Mouse (Mus musculus) G1E-ER4 (cell line): Measurements from ENCODE around the gene Izumo1r. TPM values are rescaled to one million over a fixed set of nuclear protein-coding genes. Genes with fewer than 3 reads are reported as not detected.

ENCODE experiments used
- GATA1 ChIP-seq: IDR thresholded peaks from one replicate; pipeline ENCODE4 v1.8.0; 2012; ENCODE audit warnings: low read length, inconsistent platforms
- polyA plus RNA-seq: library from polyadenylated mRNA; stranded (reverse); fragments of >175 nt; gene quantifications from 2 replicates; pipeline ENCODE4 v1.2.3, GENCODE M21; 2012

The Izumo1r gene
- polyA plus RNA-seq, 1 experiment, result not detected

DNA sequence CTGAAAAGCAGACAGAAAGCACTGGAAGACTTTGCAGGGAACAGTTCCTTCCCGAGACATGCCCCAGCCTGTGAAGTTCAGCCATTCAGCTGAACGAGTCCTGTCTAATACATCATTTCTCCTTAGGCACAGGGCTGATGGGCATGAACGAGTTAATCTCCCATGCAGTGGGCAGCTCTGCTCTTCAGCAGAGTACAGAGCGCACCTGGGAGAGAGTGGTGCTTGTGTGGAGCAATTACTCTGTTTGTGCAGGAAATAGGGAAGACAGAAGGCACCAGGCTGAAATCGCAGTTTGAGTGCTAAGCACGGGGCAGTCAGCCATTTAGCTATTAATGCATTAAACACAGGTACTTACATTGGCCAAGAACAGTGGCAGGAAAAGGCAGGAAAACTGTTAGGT is 15.1 kb downstream of the Izumo1r start:
- TF ChIP-seq GATA1, result no peak

GRCm38 (mm10) chr9:14887787-14888382 is 15.9 kb downstream of the Izumo1r start:
- TF ChIP-seq GATA1, result no peak

DNA sequence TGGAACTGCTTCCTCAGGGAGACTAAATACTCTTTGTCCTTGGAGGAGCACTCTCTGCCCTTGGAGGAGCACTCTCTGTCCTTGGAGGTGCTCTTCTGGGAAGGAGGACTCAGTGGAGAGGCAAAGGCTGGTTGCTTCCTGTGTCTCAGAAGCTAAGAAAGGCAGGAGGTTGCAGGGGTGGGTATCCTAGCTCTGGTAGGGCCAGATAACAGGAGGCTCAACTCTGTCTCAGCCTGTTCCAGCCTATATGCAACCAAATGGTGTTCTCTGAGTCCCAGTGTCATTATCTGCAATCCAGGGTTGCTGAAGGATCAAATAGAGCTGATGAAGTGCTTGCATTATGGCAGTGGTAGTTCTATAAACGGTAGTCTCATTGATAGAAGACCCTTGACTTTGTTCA is 17.8 kb downstream of the Izumo1r start:
- TF ChIP-seq GATA1, result no peak

GRCm38 (mm10) chr9:14885151-14885550 is 18.6 kb downstream of the Izumo1r start:
- no peak for TF ChIP-seq GATA1

DNA sequence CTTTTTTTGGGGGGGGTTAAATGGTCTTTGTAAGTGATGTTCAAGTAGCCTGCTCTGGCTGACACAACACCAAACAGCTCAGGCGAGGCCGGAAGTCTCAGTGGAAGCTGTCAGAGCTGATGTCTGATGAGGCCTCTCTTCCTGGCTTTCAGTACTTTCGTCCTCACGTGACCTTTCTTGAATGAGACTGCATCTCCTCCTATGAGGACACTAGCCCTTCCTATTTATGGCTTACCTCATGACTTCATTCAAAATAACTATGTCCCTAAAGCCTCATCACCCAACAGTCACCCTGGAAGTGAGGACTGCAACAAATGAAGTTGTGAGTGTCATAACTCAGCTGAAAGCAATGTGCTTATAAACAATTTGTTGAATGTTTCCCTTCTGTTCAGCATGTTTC is 19.1 kb downstream of the Izumo1r start:
- TF ChIP-seq GATA1, result no peak

GRCm38 (mm10) chr9:14875743-14876507 is 27.8 kb downstream of the Izumo1r start:
- no peak for TF ChIP-seq GATA1

DNA sequence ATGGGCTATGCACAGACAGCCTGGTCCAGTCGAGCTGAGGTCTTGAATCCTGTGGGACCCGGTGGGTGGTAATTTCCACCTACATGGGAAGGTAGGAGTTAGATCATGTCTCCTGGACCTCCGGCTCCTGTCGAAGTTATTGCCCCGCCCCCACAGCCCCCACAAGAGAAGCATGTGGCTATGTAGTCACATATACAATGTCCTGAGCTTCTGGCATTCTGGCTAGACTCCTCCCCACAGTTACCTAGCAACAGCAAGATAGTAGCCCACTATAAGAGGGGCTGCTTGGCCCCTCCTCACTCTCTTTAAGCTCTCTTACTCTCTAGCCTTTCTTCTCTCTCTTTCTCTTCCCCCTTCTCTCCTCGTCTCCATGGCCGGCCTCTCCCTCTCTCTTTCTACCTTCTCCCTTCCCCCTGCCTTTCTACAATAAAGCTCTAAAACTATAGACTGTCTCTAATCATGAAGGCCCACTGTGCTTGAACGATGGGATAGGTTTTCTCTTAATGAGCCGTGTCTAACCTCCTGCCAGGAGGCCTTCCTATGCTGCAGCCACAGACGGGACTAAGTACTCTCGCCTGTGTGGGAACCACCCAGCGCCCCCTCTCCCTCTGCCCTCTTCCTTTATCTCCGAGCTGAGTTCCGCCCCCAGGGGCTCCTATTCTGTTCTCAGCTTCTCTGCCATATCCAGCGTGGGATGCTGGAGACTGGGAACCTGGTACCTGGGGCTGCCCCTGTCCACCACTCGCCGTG is 31.4 kb downstream of the Izumo1r start:
- TF ChIP-seq GATA1, result no peak

- no peak for TF ChIP-seq GATA1
These were observed 32.2 kb downstream of the Izumo1r start for GRCm38 (mm10) chr9:14871536-14871935.

- no peak for TF ChIP-seq GATA1
These were observed 32.9 kb downstream of the Izumo1r start for GRCm38 (mm10) chr9:14870802-14871201.

DNA sequence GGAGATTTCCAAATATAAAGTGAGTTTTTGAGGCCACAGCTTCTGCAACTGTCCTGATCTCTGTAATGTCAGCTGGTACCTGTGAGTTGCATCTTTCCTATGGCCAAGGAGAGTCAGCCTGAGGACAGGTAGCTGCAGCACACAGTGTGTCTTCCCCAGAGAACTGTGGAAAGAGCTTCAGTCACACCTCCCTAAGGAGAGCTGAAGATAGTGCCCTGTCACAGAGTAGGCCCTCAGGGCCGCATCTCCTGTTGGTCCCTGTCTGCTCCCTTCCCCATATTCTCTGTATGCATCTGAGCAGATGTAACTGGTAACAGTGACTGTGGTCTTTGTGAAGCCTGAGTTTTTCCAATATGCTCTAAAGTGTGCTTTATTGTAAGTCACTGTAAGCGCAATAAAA is 33.4 kb downstream of the Izumo1r start:
- TF ChIP-seq GATA1, result no peak

DNA sequence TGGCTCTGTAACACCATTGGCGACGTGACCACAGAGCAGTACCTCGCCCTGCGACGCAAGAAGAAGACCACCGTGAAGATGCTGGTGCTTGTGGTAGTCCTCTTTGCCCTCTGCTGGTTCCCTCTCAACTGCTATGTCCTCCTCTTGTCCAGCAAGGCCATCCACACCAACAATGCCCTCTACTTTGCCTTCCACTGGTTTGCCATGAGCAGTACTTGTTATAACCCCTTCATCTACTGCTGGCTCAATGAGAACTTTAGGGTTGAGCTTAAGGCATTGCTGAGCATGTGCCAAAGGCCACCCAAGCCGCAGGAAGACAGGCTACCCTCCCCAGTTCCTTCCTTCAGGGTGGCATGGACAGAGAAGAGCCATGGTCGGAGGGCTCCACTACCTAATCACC is 35.4 kb downstream of the Izumo1r start:
- TF ChIP-seq GATA1, result no peak

DNA sequence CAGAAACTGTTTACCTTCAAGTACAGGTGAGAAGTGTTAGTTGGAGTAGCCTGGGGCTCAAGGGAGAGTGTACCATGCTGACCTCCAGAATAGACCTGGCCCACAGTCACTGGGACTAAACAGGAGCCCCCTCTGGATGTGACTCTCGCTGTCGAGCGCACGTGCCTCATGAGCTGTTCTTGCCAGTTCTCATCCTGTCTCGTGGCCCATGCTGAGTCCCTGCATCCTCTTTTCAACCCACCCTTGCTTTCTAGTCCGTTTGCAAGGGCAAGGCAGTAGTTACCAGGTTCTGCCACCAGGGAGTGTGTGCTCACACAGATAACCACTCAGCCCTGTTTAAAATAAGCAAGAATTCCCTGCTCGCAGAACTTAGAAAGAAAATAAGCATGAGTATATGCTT is 36.8 kb downstream of the Izumo1r start:
- no peak for TF ChIP-seq GATA1

- no peak for TF ChIP-seq GATA1
These were observed 39.0 kb downstream of the Izumo1r start for GRCm38 (mm10) chr9:14864726-14865125.

- no peak for TF ChIP-seq GATA1
These were observed 40.6 kb downstream of the Izumo1r start for GRCm38 (mm10) chr9:14863126-14863525.

DNA sequence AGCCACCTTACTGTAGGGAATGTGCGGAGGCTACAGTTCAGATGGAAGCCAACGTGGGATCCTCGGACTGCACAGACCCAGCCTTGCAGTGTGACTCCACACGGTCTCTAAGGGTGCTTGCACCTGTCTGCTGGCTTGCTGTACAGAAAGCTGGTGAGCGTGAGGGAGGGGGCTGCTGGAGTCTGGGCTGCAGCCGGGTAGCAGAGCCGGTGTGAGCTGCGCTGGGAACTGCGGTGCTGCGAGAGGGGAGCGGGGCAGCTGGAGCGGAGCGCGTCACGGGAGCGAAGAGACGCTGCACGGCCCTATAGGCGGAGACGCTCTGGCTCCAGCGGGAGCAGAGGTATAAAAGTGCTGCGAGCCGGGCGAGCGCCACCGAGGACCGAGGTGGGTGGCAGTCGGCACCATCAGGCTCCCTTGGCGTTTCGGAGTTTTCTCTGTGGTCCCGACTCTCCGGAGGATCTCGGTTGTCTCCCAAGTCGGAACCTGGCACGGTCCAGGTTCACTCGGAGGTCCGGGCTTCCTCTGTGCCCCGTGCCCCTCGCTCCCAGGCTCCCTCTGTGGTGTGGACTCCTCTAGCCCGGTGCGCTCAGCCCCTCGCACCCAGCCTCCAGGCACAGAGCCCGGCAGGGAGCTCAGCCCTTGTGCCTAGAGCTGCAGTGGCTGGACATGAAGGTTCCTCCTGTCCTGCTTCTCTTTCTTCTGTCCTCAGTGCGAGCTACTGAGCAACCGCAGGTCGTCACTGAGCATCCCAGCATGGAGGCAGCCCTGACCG is 43.7 kb downstream of the Izumo1r start, which contains the start of gene Gpr83:
Gene Gpr83, plus strand, starts transcription at position 343 of the 772 bp plus-strand sequence.
- TF ChIP-seq GATA1, result no peak

DNA sequence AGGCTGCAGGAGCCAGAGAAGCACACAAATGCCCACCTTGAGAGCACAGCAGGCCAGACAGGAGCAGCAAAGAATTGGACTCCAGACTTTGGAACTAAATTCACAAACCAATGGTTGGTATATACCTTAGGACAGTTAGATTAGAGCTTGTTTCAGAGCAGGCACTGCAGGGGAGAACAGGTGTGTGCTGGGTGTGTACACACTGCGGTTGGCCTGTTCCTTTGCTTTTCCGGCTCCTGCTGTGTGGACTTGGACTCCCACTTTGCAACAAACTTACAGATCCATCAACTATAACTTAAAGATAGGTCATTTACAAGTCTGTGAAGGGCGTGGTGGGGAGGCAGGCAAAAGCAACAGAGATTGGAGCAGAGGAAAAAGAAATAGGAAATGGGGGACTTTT is 45.0 kb downstream of the Izumo1r start:
- TF ChIP-seq GATA1, result no peak
